Mouse (Mus musculus) spleen, postnatal 14 days (tissue): ENCODE data around the gene Shmt2.
A peak's percentile ranks its signal among the peaks of the same experiment; 100 is the strongest.

Experiments used
- DNase-seq, 2 experiments: peaks; one replicate each; pipeline ENCODE4 v3.0.0; 2021 to 2022; ENCODE audit warnings: low spot score in 2 of 2

Shmt2 gene

DNA sequence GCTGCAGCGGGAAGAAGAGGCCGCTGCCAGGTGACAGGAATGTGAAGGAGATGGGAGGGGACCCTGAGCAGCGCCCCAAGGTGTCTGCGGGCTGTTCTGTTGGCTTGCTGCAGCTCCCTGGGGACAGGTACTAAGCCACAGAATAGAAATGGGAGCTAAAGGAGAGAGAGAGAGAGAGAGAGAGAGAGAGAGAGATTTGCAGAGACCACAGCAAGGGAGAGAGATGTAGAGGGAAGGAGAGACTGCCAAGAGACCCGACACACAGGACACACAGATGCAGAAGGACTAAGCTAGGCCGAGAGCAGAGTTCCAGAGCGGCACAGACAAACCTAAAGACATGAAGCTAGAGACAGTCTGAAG is 10.0 kb downstream of the Shmt2 start:
- no peak for DNase-seq

DNA sequence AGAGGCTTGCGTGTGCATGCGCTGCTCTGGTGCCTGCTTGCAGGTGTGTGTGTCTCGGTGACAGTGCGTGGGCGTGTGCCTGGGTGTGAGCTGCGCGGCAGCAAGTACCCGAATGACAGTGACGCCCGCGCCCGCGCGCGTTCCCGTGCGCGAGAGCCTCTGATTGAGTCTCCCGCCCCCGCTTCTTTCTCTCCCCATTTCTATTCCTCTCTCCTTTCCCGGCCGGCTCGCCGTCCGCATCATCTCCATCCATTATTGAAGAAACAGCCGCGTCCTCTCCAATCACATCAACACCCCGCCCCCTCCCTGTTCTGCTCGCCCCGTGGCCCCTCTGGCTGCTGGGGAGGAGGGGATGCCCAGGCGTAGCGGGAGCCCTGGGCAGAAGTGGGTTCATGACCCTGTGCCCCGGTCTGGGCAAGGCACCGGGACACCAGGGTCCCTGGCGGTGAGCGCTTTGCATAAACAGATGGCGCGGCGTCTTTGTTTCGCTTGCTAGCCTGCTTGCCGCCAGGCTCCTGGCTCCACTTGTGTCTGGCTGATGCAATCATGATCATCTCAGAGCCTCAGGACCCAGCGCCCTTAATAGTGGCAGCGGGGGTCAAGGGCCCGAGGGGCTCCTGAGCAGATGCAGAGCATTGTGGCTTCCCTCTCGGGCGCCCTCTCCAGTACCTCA is 10.5 kb downstream of the Shmt2 start:
- no peak for DNase-seq

GRCm38 (mm10) chr10:127510895-127511617 is 11.2 kb downstream of the Shmt2 start:
- no peak for DNase-seq

DNA sequence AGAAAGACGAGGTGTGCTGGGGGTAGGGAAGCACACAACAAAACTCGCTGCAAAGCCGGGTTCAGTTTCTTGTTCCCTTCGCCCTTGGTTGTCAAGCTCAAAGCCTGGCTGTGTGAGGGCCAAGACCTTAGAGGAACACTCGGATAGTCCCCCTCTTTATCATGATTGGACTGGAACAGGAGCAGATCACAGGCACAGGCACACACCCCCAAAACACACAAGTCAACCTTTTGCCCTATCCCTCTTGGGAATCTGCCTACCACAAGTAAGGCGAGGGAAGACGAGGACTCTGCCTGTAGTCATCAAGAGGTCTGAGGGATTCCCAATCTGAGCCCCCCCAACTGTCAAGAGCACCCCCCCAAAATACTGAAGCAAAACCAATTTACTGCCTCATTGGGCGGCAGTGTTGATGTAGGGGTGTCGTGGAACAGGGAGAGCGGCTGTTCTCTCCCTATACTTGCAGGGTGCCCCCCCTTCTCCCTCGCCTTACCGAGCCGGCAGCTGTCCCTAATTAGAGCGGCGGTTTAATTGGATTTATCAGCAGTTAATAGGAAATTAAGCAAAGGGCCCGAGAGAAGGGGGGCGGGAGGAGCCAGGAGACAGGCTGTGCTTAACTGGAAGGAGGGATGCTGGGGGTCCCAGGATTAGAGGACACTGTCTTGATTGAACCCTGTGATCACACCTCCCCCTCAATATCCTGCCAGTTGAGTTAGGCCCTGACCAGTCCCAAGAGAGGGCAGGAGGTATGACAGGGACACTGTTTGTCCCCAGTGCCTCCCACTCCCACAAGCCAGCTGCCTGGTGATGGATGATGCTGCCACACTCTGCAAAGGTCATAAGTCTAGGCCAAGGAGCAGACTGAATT is 12.2 kb downstream of the Shmt2 start:
- DNase-seq: no peak

DNA sequence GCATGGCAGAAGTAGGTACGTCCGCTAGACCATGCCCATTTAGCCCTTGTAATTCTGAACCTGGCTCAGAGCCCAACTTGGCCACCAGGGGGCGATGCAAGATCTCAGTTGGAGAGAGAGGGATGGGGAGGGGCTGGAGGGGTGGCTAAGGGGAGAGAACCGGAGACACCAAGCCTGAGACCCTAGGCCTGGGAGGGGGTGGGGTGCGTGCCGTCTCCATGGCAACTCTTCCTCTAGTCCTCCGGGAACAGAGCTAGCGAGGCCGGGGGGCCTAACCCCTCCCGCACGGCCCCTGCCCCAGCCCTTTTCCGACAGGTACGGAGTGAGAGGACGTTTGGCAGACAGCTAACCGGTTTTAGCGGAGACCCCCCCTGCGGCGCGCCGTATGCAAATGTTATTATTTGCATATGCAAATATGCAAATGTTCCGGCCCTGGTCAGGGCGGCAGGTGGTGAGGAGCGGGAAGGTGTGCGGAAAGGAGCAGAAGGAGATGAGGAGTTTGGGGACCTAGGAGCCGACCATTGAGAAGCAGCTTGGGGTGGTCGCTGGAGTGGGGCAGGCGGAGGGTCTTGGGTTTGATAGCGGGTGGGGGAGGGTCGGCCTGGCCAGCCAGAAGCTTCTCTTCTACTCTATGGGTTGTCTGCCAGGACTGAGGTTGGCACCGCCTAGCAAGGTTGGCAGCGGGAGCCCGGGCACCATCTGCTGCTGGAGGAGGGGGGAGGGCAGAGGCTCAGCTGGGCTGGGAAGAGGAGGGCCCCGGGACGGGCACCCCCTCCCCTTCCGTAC is 13.0 kb downstream of the Shmt2 start:
- peak; percentile 72 to 84 for DNase-seq

- DNase-seq: peak; percentile 51 to 72
Measured at GRCm38 (mm10) chr10:127508239-127508638, 14.0 kb downstream of the Shmt2 start.

DNA sequence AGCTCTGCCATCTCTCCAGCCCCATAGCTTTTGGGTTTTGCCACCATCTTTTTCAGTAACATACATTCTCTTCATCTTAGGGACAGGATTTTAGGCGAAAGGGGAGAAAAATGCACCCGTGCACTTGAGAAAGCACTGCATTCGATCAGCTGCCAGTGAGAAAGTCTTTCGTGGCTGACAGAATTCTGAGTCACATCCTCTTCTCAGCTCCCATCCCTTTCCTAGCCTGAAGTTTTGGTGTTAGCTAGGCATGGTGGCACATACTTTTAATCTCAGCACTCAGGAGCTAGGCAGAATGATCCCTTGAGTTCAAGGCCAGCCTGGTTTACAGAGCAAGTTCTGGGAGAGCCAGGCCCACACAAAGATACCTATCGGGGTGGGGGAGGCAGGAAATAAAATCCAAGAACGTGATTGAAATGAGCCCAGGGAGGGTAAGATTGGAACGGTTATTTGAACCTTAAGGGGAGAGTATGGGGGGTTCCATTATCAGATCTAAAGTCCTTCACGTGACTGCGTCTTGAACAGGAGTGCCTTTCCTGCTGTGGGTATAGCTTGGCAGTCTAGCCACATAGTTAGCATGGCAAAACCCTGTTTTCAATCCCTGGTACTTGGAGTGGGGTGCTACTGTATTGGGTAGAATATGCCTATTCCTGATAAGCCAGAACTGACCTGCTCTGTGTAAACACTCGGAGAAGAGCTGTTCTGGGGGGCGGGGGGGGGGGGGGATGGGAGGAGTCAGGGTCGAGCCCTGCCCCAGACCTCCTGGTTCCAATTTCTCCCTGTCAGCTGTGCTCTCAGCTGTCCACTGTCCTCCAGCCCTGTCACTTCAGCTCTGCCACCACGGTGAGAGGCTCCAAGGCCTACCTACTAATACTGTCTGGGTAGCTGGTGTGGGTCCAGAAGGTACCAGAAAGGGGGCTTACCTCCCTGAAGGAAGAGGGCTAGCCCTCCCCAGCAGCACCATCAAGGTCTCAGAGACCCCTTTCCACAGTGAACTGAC is 21.1 kb downstream of the Shmt2 start, which contains the start of gene Stac3:
Gene Stac3 (plus strand): TSS at position 793 of the 1,000 bp plus-strand sequence.
- no peak for DNase-seq

DNA sequence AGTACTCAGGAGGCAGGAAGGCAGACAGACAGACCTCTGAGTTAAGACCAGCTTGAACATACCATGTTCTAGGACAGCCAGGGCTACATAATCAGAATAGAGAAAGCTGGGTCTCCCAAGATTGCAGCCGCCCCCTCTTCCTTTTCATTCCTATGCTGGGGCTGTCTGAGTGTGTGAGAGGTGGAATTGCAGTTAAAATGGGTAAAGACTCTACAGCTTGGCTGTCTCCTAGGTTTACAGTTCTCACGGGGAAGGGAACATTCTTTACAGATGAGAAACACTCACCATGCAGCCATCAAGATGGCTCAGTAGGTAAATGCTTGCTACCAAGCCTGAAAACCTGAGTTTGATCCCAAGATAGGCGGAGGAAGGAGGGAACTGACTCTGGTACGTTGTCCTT is 22.2 kb downstream of the Shmt2 start:
- no peak for DNase-seq

DNA sequence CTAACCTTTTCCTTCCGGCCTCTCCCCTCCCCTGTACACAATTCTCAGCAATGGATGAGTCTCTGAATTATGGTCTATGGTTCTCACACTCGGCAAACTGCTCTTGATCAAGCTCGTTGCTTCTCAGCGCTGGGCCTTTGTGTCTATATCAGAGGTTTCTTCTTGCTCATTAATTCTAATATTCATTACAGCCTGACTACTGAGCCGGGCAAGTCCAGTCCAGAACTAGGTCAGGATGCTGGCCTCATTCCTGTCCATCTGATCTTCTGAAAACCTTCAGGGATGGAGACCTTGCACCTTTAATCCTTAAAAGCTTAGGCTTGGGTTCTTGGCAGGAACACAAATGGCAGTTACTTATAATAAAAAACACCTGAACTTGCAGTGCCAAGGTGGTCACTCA is 22.7 kb downstream of the Shmt2 start:
- DNase-seq: no peak

DNA sequence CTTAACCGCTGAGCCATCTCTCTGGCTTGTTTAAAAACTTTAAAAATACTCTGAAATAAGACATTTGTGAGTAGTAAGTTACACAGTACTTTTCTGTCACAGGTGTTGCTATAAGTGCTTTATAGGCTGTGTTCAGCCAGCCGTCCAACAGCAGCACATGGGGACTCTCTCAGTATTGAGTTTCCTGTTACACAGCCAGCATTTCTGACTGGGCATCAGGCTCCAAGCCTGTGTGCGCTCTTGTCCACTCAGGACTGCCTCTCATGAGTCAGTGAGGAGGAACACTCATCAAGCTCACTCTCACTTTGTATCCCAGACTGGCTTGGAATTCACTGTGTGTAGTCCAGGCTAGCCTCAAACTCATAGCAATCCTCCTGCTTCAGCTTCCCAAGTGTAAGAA is 26.1 kb downstream of the Shmt2 start:
- no peak for DNase-seq

DNA sequence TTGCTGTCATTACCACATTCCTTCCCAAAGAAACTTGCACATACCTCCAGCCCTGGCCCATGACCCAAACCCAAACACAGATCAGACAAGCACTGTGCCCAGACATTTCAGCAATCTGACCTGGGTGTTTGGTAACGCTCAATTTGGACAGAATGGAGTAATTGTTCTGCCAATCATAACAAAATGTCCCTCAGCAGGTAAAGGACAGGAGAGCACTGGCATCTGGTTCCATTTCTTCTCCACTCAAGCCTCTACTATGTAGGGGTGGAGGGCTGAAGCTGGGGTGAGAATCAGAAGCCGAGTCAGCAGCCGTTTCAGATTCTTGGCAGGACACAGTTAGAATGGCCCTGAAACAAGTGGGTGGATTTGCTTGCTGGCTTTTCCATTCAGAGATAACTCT is 30.1 kb downstream of the Shmt2 start:
- DNase-seq: no peak

GRCm38 (mm10) chr10:127491128-127491512 is 31.1 kb downstream of the Shmt2 start:
- DNase-seq: no peak

DNA sequence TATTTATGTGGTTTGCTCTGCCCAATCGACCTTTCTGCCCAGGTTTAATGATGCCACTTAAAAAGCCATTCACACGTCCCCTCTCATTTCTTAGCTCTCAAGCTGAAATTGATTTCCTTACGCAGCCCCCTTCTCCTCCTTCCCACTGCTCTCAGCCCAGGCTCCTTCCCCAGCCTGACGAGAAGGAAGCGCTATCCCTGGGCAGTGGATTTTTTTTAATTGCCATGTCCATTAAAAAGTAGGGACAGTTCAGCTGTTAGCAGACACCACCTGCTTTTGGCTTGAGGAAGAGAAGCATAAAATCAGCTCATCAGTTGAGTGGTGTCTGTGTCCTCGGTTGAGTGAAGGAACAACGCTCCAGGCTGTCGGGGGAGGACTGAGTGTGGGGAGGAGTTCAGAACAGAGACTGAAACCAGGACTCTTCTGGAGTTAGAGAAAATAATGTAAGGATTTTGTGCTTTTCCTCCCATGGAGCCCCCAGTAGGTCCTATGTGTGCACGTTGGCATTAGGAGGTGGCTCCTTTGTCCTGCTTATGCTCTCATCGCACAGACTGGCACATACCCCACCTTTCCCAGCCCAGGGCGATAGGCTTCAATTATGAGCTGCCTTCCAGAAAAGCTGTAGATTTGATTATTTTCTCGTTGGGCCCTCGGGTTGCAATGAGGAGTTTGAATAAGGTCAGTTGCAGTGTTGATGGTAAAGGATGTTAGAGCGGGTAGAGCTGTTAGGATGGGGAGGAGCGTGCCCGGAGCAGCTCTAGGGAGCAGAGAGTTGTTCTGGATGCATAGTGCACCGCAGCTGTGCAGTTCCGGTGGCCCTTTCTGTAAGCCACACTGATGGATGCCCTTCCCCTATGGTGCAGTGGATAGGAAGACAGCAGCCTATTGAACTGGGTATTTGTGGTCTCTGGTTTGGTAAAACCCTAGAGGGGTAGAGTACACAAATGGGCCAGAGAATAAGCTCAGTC is 31.8 kb downstream of the Shmt2 start:
- DNase-seq: no peak

DNA sequence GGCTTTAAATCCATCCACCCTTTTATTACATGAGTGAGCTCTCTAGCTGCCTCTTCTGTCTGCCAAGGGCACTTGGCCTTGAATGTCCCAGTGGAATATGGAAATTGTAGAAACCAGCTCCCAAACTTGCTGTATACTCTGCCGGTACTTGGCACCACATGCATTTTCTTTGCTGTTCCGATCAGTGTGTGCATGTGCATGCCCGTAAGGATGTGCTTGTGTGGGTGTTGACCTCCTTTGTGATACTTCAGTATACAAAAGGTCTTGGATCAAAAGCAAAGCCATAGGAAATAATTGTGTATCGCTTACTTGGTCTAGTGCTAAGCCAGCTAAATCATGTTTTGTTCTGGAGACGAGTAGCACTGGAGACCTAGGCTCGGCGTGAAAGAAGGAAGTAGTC is 33.4 kb downstream of the Shmt2 start:
- no peak for DNase-seq

DNA sequence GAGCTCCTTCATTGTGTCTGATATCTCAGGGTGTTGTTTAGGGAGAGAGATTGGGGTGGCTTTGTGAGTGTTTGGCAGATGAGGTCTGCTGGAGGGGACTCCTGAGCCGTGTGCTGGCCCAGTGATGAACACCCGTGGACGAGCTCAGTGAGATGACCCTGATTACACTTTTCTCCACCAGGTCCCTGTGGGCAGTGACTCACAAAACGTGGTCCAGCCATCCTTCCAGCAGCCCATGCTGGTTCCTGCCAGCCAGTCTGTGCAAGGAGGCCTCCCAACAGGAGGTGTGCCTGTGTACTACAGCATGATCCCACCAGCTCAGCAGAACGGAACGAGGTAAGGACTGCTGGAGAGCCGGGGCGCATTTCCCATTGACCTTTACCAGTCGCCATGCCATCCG is 37.0 kb downstream of the Shmt2 start:
- DNase-seq: no peak

DNA sequence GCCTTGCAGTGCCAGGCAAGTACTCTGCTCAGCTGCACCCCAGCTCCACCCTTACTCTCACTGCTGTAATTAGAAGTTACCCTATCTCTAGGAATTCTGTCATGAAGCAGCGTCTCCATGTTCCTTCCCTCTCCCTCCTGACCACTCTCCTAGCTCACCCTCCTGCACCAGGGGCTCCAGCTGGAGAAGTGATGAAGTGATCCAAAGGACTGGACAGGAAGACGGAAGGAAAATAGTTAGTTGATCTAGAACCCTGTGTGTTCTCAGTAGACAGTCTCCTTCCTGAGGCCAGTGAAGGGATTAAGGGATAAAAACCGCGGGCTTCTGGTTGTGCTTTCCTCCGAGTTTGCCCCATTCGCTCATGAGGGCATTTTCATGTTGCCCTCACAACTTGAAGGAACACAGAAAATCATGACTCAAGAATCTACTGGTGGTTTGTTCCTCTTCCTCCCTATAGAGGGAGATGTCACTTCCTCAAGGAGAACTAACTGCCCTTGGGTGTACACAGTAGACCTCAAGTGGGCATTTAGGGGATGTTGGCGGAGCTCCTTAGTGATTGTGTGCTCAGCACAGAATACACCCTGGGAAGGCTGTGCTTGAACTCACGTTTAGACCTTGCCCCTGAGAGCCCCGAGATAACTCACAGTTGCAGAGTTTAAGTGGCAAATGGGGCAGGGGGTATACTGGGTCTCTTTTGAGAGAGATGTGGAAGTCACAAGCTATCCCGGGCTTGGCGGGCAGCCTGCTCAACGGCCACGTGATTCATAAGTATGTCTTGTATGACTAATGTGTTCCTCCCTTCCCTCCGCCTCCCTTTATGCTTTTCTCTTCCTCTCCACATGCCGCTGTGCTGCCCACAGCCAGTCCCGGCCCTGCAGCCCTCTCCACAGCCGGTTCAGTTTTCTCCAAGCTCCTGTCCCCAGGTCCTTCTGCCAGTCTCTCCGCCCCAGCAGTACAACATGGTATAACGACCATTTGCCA is 41.1 kb downstream of the Shmt2 start:
- DNase-seq: no peak

DNA sequence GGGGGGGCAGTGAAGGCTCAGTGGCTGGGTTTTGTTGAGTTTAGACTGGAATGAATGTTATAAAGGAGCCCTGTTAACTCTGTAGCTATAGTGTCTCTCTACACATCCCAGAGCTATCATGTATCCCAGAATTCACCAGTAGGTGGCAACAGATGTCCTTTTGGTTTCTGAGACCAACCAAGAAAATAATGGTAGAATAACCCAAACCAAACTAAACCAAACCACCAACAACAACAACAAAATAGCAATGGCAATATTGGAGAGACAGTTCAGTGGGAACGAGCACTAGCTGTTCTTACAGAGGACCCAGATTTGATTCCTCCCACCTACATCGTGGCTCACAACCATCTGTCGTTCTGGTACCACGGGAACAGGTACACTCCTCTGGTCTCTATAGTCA is 43.1 kb downstream of the Shmt2 start:
- no peak for DNase-seq

GRCm38 (mm10) chr10:127477301-127477700 is 44.9 kb downstream of the Shmt2 start:
- DNase-seq: no peak
